Mouse (Mus musculus): ENCODE data around the gene Rac1. TPM values are rescaled to one million over a fixed set of nuclear protein-coding genes. Genes with fewer than 3 reads are reported as not detected.
"Not testable (repeated sequence)": the region's sequence is repeated elsewhere in the genome, so short reads cannot be mapped to it uniquely, and the experiment has no call there.

The Rac1 gene
- polyA plus RNA-seq, 1 experiment: 503 TPM

- DNase-seq (ENCODE audit: extremely low spot score in 1 of 2, low spot score in 1 of 2): no peak
Observed at GRCm38 (mm10) chr5:143526698-143527331, 1.0 kb downstream of the Rac1 start.

DNA sequence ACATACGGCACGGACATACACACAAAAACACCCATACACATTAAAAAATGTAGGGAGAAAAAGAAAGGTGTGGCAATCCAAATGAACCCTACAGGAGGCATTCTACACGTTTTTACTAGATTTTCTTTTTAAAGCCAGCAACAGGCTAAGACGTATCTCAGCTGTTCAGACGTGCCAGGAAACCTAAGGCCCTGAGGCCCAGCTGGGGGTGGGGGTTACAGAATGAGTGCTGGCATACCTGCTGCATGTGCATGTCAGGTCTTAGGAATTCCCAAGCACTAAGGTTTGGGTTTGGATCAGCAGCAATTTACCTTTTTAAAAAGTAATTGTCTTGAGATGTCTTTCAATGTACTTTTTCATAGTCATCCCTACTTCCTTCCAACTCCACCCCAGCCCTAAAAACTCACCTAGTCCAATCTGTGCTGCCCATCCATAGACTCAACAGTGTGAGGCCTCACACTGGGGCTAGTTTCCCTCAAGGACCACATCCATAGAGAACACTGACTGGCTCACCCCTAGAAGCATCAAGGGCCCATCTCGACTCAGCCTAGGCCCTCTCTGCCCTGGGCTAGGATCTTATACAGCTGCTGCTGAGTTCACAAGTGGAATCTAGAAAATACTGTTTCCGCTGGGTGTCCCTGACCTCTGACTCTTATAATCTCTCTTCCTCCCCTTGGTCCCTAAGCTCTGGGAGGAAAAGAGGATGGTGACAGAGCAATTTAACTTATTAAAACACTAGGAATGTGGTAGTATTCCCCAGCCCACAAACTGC is 2.2 kb downstream of the Rac1 start:
- no peak for DNase-seq (ENCODE audit: extremely low spot score in 1 of 2, low spot score in 1 of 2)

- DNase-seq (ENCODE audit: extremely low spot score in 1 of 2, low spot score in 1 of 2): no peak
Observed at GRCm38 (mm10) chr5:143522882-143523281, 5.0 kb downstream of the Rac1 start.

DNA sequence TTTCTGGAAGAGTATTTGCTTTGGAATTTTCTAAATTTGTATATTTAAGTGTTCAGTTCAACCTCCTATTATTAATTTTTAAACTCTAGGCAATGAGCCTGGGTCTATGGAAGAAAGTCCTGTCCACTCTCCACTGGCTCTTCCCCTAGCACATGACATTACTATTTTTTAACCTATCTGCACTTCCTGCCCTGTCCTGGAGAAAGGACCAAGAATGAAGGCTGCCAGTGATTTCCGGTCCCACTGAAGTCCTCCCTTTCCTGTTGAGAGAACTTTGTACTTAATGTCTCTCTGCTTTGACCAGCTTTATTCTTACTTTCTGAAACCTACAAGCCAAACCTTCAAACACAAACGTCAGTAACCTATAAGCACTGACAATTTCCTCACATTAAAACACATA is 7.4 kb downstream of the Rac1 start:
- no peak for DNase-seq (ENCODE audit: extremely low spot score in 1 of 2, low spot score in 1 of 2)

DNA sequence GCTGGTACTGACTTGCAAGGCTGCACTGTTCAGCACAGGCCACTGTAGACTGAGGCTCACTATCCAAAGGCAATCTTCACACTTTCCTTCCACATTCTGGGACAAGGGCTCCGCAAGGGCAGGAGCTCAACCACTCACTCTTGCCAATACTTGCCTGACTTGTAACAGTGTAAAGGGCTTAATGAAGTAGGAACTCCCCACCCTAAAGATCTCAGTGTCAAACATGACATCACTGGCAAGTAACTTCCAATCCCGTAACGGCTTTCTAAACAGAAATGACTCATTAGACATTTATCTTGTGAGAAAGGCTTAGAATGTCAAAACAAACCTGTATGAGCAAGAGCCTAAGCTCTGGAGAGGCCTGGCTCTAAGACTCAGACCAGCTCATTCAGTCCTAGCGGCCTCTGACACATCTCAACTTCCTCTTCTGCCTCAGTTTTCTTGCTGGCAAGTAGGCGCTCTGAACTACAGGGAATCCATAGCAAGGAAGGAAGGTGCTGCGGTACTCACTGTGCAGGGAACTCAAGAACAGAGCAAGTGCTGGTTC is 9.7 kb downstream of the Rac1 start:
- DNase-seq (ENCODE audit: extremely low spot score in 1 of 2, low spot score in 1 of 2): no peak

GRCm38 (mm10) chr5:143517436-143517835 is 10.4 kb downstream of the Rac1 start:
- DNase-seq (ENCODE audit: extremely low spot score in 1 of 2, low spot score in 1 of 2): no peak

DNA sequence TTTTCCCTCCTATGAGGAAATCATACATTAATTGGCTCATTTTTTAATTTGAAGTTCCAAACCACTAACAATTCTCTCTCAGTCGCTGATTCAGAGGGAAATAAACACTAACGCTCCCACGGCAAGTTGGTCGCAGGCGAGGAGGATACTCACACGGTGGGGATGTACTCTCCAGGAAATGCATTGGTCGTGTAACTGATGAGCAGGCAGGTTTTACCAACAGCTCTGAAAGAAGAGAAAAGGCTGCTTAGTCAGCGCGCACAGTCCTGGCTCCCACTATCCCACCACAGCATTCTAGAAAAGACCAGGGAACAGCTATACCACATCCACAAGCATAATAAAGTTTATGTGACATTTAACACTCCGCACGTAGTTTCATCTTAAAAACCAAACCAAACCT is 10.8 kb downstream of the Rac1 start:
- no peak for DNase-seq (ENCODE audit: extremely low spot score in 1 of 2, low spot score in 1 of 2)

GRCm38 (mm10) chr5:143514878-143515277 is 13.0 kb downstream of the Rac1 start:
- no peak for DNase-seq (ENCODE audit: extremely low spot score in 1 of 2, low spot score in 1 of 2)

GRCm38 (mm10) chr5:143512305-143512704 is 15.5 kb downstream of the Rac1 start:
- DNase-seq (ENCODE audit: extremely low spot score in 1 of 2, low spot score in 1 of 2): no peak

DNA sequence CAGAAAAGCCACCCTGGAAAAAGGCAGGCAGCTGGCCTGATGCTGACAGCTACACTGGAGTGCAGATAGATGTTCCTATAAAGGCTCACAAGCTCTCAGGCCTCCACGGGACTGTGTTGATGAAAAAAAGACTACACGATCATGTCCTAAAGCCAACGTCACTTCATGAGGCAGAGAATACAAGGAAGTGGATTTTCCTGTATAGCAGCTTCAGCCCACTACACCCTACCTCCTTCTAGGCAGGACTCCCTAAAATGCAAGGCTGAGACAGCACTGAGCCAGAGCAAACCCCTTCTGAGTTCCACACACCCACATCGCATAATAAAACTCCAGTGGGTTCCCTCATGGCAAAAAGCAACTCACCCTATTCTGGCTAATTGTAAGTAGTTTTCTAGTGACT is 16.3 kb downstream of the Rac1 start:
- DNase-seq (ENCODE audit: extremely low spot score in 1 of 2, low spot score in 1 of 2): no peak

- DNase-seq (ENCODE audit: extremely low spot score in 1 of 2, low spot score in 1 of 2): no peak
Observed at GRCm38 (mm10) chr5:143509737-143510136, 18.1 kb downstream of the Rac1 start.

DNA sequence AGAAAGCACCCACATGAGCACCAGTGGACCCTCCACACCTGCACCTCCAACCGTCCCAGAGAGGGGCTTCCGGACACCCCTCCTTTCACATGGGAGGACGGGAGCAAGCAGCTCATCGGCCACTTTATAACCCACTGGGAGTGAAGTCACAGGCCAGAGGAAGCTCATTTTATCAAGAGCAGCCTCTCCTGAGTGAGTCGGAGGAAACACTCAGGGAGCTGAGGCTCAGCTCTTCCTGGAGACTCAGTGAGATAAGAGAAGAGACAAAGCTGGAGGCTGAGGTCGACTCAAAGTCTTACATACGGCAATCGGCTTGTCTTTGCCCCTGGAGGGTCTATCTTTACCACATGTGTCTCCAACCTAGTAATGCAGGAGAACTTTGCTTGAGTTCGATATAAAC is 18.5 kb downstream of the Rac1 start:
- DNase-seq (ENCODE audit: extremely low spot score in 1 of 2, low spot score in 1 of 2): no peak

DNA sequence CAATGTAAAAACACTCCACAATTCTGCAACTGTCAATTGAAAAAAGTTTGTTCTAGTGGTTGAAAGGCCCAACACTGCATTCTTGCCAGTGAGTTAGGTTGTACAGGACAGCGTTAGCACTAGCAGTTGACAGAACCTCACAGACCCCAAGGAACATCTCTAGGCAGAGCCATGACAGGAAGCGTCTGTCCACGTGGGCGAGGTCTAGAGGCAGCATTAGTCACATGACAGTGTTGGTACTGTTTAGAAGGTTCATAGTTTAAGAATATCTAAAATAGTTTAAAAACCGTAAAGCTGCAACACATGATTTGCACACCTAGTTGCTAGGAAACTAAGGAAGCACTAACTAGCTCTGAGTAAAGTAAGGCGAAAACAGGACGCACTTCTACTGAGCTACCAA is 22.3 kb downstream of the Rac1 start:
- DNase-seq (ENCODE audit: extremely low spot score in 1 of 2, low spot score in 1 of 2): no peak

DNA sequence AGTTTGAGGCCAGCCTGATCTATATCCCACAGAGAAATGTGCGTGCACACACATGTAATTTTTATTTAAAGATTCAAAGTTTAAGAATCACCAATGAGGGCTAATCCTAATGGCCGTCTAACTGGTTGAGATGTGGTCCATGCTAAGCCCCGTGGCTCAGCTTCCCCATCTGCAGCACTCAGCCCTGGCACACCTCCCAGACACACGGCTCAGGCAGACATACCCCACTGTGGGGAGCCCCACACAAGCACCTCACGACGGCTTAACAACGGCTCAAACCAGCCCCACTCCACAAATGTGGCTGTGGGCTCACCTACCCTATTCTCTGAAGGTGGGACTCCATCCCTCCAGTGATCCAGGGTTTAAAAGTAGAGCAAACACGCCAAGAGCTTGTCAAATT is 22.8 kb downstream of the Rac1 start:
- no peak for DNase-seq (ENCODE audit: extremely low spot score in 1 of 2, low spot score in 1 of 2)

DNA sequence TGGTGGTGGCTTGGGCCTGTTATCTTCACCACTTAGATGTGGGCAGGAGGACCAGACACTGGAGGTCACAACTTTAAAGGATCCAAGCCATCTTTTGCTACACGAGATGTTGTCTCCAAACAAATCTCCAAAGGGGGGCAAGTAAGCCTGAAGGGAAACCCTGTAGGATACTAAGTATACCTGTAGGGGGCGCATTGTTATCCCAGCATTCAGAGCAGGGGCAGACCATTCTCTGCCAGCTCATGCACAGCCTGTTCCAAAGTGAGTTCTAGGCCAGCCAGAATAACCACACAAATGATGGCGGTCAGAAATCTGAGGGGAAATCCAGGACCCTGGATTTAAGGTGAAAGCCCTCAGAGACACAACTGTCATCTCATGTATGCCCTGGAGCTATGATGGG is 23.4 kb downstream of the Rac1 start:
- DNase-seq (ENCODE audit: extremely low spot score in 1 of 2, low spot score in 1 of 2): no peak

GRCm38 (mm10) chr5:143503740-143504139 is 24.1 kb downstream of the Rac1 start:
- no peak for DNase-seq (ENCODE audit: extremely low spot score in 1 of 2, low spot score in 1 of 2)

DNA sequence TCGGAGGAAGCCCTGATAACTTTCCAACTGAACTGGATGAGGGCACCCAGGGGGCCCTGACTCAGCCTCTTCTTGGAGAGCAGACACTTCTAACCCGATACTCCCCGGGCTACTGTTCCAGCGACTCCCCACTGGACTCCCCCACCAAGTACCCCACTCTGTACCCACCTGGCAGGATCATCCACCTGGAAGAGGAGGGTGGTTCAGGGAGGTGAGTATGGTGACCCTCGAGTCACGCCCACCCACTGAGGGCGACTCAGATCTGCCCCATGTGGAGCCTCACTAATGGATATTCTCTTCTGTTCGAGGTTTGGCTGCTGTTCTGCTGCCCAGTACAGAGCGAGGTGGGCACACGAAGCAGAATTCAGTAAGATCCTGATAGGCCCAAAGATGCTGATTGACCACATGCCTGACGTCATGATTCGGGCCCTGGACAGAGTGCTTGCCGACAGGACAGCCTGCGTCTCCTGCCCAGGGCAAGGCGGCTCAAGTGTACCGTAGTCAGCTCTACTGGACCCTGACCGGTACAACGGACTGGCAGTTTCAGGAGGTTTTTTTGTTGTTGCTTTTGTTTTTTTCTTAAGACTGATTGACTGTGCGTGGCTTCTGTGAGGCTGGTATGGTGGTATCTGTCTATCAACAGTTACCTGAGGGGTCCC is 24.8 kb downstream of the Rac1 start:
- no peak for DNase-seq (ENCODE audit: extremely low spot score in 1 of 2, low spot score in 1 of 2)

DNA sequence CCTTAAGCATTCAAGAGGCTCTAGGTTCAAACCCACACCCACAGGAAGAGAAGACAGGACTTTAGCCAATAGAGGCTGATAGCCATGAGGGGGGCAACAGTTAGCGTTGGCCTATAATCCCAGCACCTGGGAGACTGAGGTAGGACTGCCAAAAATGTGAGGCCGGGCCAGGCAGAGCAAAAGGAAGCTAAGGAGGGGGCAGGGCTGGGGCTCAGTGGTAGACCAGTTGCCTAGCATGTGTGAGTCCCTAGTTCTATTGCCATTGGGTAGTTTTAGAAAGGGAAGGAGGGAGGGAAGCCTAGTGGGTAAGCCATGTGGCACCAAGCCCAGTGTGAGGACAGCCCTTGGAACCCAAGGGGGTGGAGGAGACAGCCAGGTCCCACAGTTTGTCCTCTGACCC is 26.2 kb downstream of the Rac1 start:
- no peak for DNase-seq (ENCODE audit: extremely low spot score in 1 of 2, low spot score in 1 of 2)

DNA sequence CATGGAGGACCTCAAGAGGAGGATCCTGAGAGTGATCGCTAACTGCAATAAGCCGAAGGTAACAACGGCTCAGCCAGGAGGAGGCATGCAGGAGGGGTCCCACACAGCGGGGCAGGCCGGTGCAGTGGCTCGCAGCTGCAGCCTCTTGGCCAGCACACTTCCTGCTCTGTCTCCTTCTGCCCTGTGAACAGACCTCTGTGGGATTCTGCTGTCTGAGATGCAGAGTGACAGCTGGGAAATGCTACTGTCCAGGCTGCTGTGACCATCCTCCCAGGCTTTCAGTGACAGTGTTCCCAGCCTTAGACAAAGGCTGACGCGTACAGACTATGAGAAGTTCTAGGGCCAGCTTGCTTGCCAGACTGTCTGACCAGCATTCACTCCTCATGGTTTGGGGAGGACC is 26.7 kb downstream of the Rac1 start:
- DNase-seq (ENCODE audit: extremely low spot score in 1 of 2, low spot score in 1 of 2): no peak

DNA sequence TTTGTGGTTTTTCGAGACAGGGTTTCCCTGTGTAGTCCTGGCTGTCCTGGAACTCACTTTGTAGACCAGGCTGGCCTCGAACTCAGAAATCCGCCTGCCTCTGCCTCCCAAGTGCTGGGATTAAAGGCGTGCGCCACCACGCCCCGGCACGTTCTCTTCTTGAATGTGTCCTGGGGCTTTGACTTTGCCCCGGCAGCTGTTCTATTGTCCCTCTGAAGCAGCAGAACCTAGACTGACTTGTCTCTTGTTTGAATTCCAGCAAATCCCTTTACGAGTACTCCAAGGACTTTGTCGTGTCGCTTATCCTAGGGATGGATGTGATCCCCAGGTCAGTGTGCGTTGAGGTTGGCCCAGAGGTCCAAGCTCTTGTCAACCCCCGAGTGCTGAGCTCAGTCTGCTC is 27.1 kb downstream of the Rac1 start:
- DNase-seq (ENCODE audit: extremely low spot score in 1 of 2, low spot score in 1 of 2): not testable (repeated sequence)

GRCm38 (mm10) chr5:143499686-143500085 is 28.1 kb downstream of the Rac1 start:
- no peak for DNase-seq (ENCODE audit: extremely low spot score in 1 of 2, low spot score in 1 of 2)

GRCm38 (mm10) chr5:143499197-143499596 is 28.6 kb downstream of the Rac1 start:
- no peak for DNase-seq (ENCODE audit: extremely low spot score in 1 of 2, low spot score in 1 of 2)

Data from frontal cortex, adult 2 months (tissue).